Mouse (Mus musculus) cerebellum, adult 18-20 months (tissue): ENCODE data around the gene Tnmd.

Source experiments
- DNase-seq, 2 experiments: peaks; one replicate each; pipeline ENCODE4 v3.0.0; 2021

Tnmd gene

GRCm38 (mm10) chrX:133850680-133851079 is at the start of gene Tnmd:
TSS of gene Tnmd (plus strand) at chrX:133850980.
- DNase-seq = no peak

- no peak for DNase-seq
Observed at GRCm38 (mm10) chrX:133853637-133854036, 2.9 kb downstream of the Tnmd start.

DNA sequence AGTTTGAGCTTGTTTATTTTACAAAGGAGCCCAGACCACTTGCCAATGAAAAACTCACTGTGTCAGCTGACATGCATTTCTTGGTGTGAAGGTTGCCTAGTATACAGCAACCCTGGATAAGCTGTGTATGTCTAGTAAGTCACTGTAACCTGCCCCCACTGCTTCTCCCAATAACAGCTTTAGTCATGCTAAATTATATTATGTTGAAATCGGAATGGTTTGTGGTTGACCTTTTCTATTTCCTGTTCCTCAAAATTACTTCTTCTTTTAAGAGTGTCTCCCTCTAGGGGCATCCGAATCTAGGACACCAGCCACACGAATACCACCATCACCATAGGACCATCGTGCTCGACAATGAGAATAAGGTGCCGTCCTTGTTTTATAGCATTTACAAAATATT is 19.0 kb downstream of the Tnmd start:
- DNase-seq = no peak

- DNase-seq = no peak
Observed at GRCm38 (mm10) chrX:133887308-133887707, 36.5 kb downstream of the Tnmd start.

- DNase-seq = no peak
Observed at GRCm38 (mm10) chrX:133888111-133888510, 37.3 kb downstream of the Tnmd start.

- DNase-seq = peak; percentile 62 to 72
Observed at GRCm38 (mm10) chrX:133898014-133898542, 47.3 kb downstream of the Tnmd start, which contains the start of gene Tspan6. TSS of gene Tspan6 (minus strand) at chrX:133898429.

GRCm38 (mm10) chrX:133908261-133908660 is 57.5 kb downstream of the Tnmd start, which contains the start of gene Srpx2:
TSS of gene Srpx2 (plus strand) at chrX:133908426.
- DNase-seq = no peak

- DNase-seq = no peak
Observed at GRCm38 (mm10) chrX:133911397-133912103, 60.8 kb downstream of the Tnmd start.

- no peak for DNase-seq
Observed at GRCm38 (mm10) chrX:133913006-133913405, 62.2 kb downstream of the Tnmd start.

DNA sequence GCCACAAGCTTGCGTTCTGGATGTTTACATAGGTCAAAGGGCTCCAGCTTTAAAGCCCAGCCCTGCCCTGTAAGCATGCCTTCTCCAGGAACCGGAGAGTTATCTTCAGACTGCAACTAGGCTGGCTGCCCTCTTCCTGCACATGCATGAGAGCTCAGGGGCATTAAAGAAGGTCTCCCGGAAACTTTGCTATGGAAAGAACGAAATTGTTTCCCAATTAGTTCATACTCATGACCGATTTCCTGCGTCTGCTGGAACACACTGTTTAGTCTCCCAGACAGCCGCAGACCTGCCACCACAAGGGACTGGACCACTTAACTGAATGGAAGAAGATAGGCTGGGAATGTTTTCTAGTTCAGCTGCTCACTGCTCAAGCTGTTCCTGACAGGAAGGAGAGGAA is 63.4 kb downstream of the Tnmd start:
- DNase-seq = no peak
